Mouse (Mus musculus) Patski (cell line): ENCODE results near the gene Afmid. TPM values are rescaled to one million over a fixed set of nuclear protein-coding genes. Genes with fewer than 3 reads are reported as not detected.

Source experiments
- ATAC-seq: fragments of 100-300 bp; one replicate; pipeline ENCODE4 v1.8.0; 2021
- CTCF ChIA-PET: fragments of 350-600 bp; sonication (Branson Sonifier 250); formaldehyde crosslinking; loops from one replicate; lab custom pipeline; 2022; ENCODE audit warnings: inconsistent platforms; lab: Charles Lee
- POLR2A ChIA-PET: fragments of 350-600 bp; sonication (Branson Sonifier 250); formaldehyde crosslinking; loops from one replicate; lab custom pipeline; 2022; ENCODE audit warnings: antibody characterized with exemption, inconsistent platforms; lab: Charles Lee
- DNase-seq: peaks from one replicate; pipeline ENCODE4 v3.0.0-alpha.2; 2011; ENCODE audit warnings: low read depth, low spot score
- H3K27me3 ChIP-seq: fragments of 371-371 bp; one replicate; pipeline ENCODE4 v1.5.1; 2021
- CTCF ChIP-seq: fragments of 100-300 bp; IDR thresholded peaks from one replicate; pipeline ENCODE4 v1.5.1; 2021
- in situ Hi-C: fragments of 300-500 bp; cut with MboI; formaldehyde crosslinking; loops from 3 replicates; pipeline ENCODE4 v1.11.1; 2018; ENCODE audit warnings: low pct_unique_long_range_greater_than_20kb, mixed read lengths
- polyA plus RNA-seq: library from polyadenylated mRNA; unstranded; gene quantifications from one replicate; pipeline ENCODE4 v1.2.3, GENCODE M21; 2021

Gene Afmid
- polyA plus RNA-seq, 1 experiment from 2014 or later: 9.1 TPM

- CTCF ChIA-PET: interaction anchor here (1.3 kb wide), 1 partner anchor 9 kb away, joined by 4 read pairs; no protein-coding TSS in a partner anchor
- DNase-seq (no peak), ATAC-seq (peak; percentile 31)
- POLR2A ChIA-PET: no interaction called here
- TF ChIP-seq CTCF: no peak
- in situ Hi-C loops: loop anchor here (5.0 kb wide), 1 partner anchor 430 kb away; no protein-coding TSS in a partner anchor
- H3K27me3 ChIP-seq: no peaks in the 10 kb centered on the region
Measured at GRCm38 (mm10) chr11:117822728-117823241, 2.9 kb upstream of the Afmid start.

- H3K27me3 ChIP-seq: no peaks in the 10 kb centered on the region
- no peak for ATAC-seq
- POLR2A ChIA-PET: interaction anchor here (1.2 kb wide), 1 partner anchor 433 kb away, joined by 4 read pairs; no protein-coding TSS in a partner anchor
- no peak for TF ChIP-seq CTCF
- CTCF ChIA-PET: no interaction called here
- in situ Hi-C loops: loop anchor here (5.0 kb wide), 1 partner anchor 431 kb away; no protein-coding TSS in a partner anchor
- no peak for DNase-seq
Measured at GRCm38 (mm10) chr11:117823411-117823810, 2.3 kb upstream of the Afmid start.

- ATAC-seq (peak; percentile 65), DNase-seq (no peak)
- no peaks in the 10 kb centered on the region for H3K27me3 ChIP-seq
- CTCF ChIA-PET: interaction anchor here (0.9 to 2.4 kb wide), 9 partner anchors 10 to 145 kb away, joined by 3 to 19 read pairs (median 4); partner anchors contain the start of gene 6030468B19Rik
- TF ChIP-seq CTCF: peak; percentile 98
- POLR2A ChIA-PET: interaction anchor here (0.7 to 1.4 kb wide), 4 partner anchors 9 to 453 kb away, joined by 3 to 4 read pairs (median 4); no protein-coding TSS in a partner anchor
- in situ Hi-C loops: loop anchor here (5.0 kb wide), 1 partner anchor 432 kb away; no protein-coding TSS in a partner anchor
Measured at GRCm38 (mm10) chr11:117824060-117824969, 1.4 kb upstream of the Afmid start.

GRCm38 (mm10) chr11:117826164-117826563, 440 bp downstream of the Afmid start:
- TF ChIP-seq CTCF: no peak
- ChIA-PET CTCF (interaction anchor here (1.8 to 2.4 kb wide), 2 partner anchors 12 to 20 kb away, joined by 3 to 8 read pairs; no protein-coding TSS in a partner anchor), POLR2A (interaction anchor here (0.8 to 1.4 kb wide), 4 partner anchors 28 to 40 kb away, joined by 3 read pairs; no protein-coding TSS in a partner anchor)
- H3K27me3 ChIP-seq: no peaks in the 10 kb centered on the region
- ATAC-seq (no peak), DNase-seq (no peak)
- in situ Hi-C loops: loop anchor here (5.0 kb wide), 1 partner anchor 119 kb away; no protein-coding TSS in a partner anchor

GRCm38 (mm10) chr11:117826916-117827315, 1.2 kb downstream of the Afmid start:
- ATAC-seq: no peak
- CTCF ChIA-PET: interaction anchor here (2.0 kb wide), 1 partner anchor 37 kb away, joined by 5 read pairs; no protein-coding TSS in a partner anchor
- no peaks in the 10 kb centered on the region for H3K27me3 ChIP-seq
- TF ChIP-seq CTCF: no peak
- in situ Hi-C loops: loop anchor here (5.0 kb wide), 1 partner anchor 120 kb away; no protein-coding TSS in a partner anchor
- no peak for DNase-seq
- POLR2A ChIA-PET: interaction anchor here (1.8 kb wide), 1 partner anchor 15 kb away, joined by 4 read pairs; no protein-coding TSS in a partner anchor

GRCm38 (mm10) chr11:117827386-117827785, 1.7 kb downstream of the Afmid start:
- TF ChIP-seq CTCF: no peak
- ATAC-seq (no peak), DNase-seq (no peak)
- H3K27me3 ChIP-seq: no peaks in the 10 kb centered on the region
- in situ Hi-C loops: loop anchor here (5.0 kb wide), 1 partner anchor 120 kb away; no protein-coding TSS in a partner anchor
- CTCF ChIA-PET: interaction anchor here (2.0 kb wide), 1 partner anchor 37 kb away, joined by 5 read pairs; no protein-coding TSS in a partner anchor
- POLR2A ChIA-PET: interaction anchor here (1.8 kb wide), 1 partner anchor 16 kb away, joined by 4 read pairs; no protein-coding TSS in a partner anchor

- POLR2A ChIA-PET: interaction anchor here (1.8 kb wide), 1 partner anchor 17 kb away, joined by 4 read pairs; no protein-coding TSS in a partner anchor
- in situ Hi-C loops: loop anchor here (5.0 kb wide), 1 partner anchor 121 kb away; no protein-coding TSS in a partner anchor
- ATAC-seq (no peak), DNase-seq (no peak)
- CTCF ChIA-PET: interaction anchor here (2.0 kb wide), 1 partner anchor 38 kb away, joined by 5 read pairs; no protein-coding TSS in a partner anchor
- no peaks in the 10 kb centered on the region for H3K27me3 ChIP-seq
- no peak for TF ChIP-seq CTCF
Measured at GRCm38 (mm10) chr11:117828149-117828887, 2.6 kb downstream of the Afmid start.

- DNase-seq (no peak), ATAC-seq (no peak)
- no peak for TF ChIP-seq CTCF
Measured at GRCm38 (mm10) chr11:117828888-117829604, 3.3 kb downstream of the Afmid start.

More at GRCm38 (mm10) chr11:117828888-117829604, 3.3 kb downstream of the Afmid start:
- H3K27me3 ChIP-seq: no peaks in the 10 kb centered on the region
- in situ Hi-C loops: loop anchor here (5.0 kb wide), 1 partner anchor 122 kb away; no protein-coding TSS in a partner anchor
- CTCF ChIA-PET: no interaction called here
- POLR2A ChIA-PET: interaction anchor here (0.6 kb wide), 1 partner anchor 20 kb away, joined by 3 read pairs; the partner anchor contains the start of gene Birc5
